Mouse (Mus musculus): ENCODE results near the gene 1700030K09Rik. TPM values are rescaled to one million over a fixed set of nuclear protein-coding genes. Genes with fewer than 3 reads are reported as not detected.

Gene 1700030K09Rik
- polyA plus RNA-seq, 2 experiments: 13.2 to 16.2 TPM

GRCm38 (mm10) chr8:72491680-72492621, 48.3 kb downstream of the 1700030K09Rik start, which contains the start of gene Slc35e1:
TSS of gene Slc35e1 (minus strand) at chr8:72492614.
- peak within 1 kb of the TSS; percentile 90 for H3K4me2 ChIP-seq (replicated peaks; ENCODE audit: low read depth, low read length, severe bottlenecking)
- H3K36me3 ChIP-seq (ENCODE audit: control insufficient read depth, insufficient read depth, low read length): peaks cover 51% of the 10 kb centered on the region
- H3K4me1 ChIP-seq (ENCODE audit: control insufficient read depth, insufficient read depth, low read length): peaks cover 15% of the 10 kb centered on the region
- peak within 1 kb of the TSS; percentile 84 for H3K9ac ChIP-seq (ENCODE audit: low read depth, low read length, severe bottlenecking)
- DNase-seq (ENCODE audit: low spot score) (no peak), ATAC-seq (ENCODE audit: low FRiP score, low read depth) (peak; percentile 2)
- peak within 1 kb of the TSS; percentile 80 for H3K27ac ChIP-seq (replicated peaks; ENCODE audit: low read depth, low read length)
- no peaks in the 10 kb centered on the region for H3K27me3 ChIP-seq (ENCODE audit: control insufficient read depth, insufficient read depth, low read length)
- under 1% methylated on average over 70 of the region's 98 CpGs for WGBS
- no peaks in the 10 kb centered on the region for H3K9me3 ChIP-seq (ENCODE audit: control insufficient read depth, low read length)
- no peak for TF ChIP-seq POLR2A (IDR thresholded peaks at IDR 0.05; ENCODE audit: borderline replicate concordance, extremely low read depth, insufficient read depth, insufficient read length)
- peak within 1 kb of the TSS; percentile 94 for H3K4me3 ChIP-seq (replicated peaks; ENCODE audit: low read length)

GRCm38 (mm10) chr8:72492622-72493081, 49.0 kb downstream of the 1700030K09Rik start:
- ATAC-seq (ENCODE audit: low FRiP score, low read depth) (peak; percentile 98), DNase-seq (ENCODE audit: low spot score) (peak; percentile 97)
- Histone ChIP-seq H3K27me3 (ENCODE audit: control insufficient read depth, insufficient read depth, low read length) (no peaks in the 10 kb centered on the region), H3K36me3 (ENCODE audit: control insufficient read depth, insufficient read depth, low read length) (peaks cover 48% of the 10 kb centered on the region), H3K27ac (replicated peaks; ENCODE audit: low read depth, low read length) (peak overlapping the region; percentile 80), H3K4me2 (replicated peaks; ENCODE audit: low read depth, low read length, severe bottlenecking) (peak overlapping the region; percentile 90), H3K4me3 (replicated peaks; ENCODE audit: low read length) (peak overlapping the region; percentile 94), H3K9me3 (ENCODE audit: control insufficient read depth, low read length) (no peaks in the 10 kb centered on the region), H3K4me1 (ENCODE audit: control insufficient read depth, insufficient read depth, low read length) (peaks cover 15% of the 10 kb centered on the region), H3K9ac (ENCODE audit: low read depth, low read length, severe bottlenecking) (peak overlapping the region; percentile 84)
- no peak for TF ChIP-seq POLR2A (IDR thresholded peaks at IDR 0.05; ENCODE audit: borderline replicate concordance, extremely low read depth, insufficient read depth, insufficient read length)
- WGBS: under 1% methylated on average over 54 of the region's 56 CpGs

DNA sequence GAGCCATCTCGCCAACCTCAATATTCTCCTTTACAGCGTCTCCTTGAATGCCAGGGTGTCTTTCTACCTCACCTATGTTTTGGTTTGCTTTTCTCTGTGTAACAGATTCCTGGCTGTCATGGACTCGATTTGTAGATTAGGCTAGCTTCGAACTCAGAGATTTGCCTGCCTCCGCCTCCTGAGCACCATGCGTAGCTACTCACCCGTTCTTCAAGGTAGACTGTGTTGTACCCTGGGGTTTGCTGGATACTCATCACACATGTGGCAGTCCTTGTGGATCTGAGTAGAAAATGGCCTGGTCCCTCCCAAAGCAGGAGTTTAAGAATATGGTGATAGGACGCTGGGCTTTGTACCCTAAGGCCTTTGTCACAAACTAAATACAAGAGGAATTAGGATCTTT, 49.7 kb downstream of the 1700030K09Rik start:
- no peak for ATAC-seq (ENCODE audit: low FRiP score, low read depth)
- Histone ChIP-seq H3K4me3 (replicated peaks; ENCODE audit: low read length) (peak overlapping the region; percentile 94), H3K27me3 (ENCODE audit: control insufficient read depth, insufficient read depth, low read length) (no peaks in the 10 kb centered on the region), H3K9me3 (ENCODE audit: control insufficient read depth, low read length) (no peaks in the 10 kb centered on the region), H3K4me1 (ENCODE audit: control insufficient read depth, insufficient read depth, low read length) (peaks cover 15% of the 10 kb centered on the region), H3K9ac (ENCODE audit: low read depth, low read length, severe bottlenecking) (peak overlapping the region; percentile 61), H3K36me3 (ENCODE audit: control insufficient read depth, insufficient read depth, low read length) (peaks cover 42% of the 10 kb centered on the region), H3K27ac (replicated peaks; ENCODE audit: low read depth, low read length) (peak overlapping the region; percentile 40; the same call in 1 of the 2 replicates), H3K4me2 (replicated peaks; ENCODE audit: low read depth, low read length, severe bottlenecking) (peak overlapping the region; percentile 78)
- TF ChIP-seq POLR2A (IDR thresholded peaks at IDR 0.05; ENCODE audit: borderline replicate concordance, extremely low read depth, insufficient read depth, insufficient read length): no peak
- DNase-seq (ENCODE audit: low spot score): no peak
- WGBS: 11% methylated on average over 8 of the region's 8 CpGs

GRCm38 (mm10) chr8:72495411-72496111, 51.9 kb downstream of the 1700030K09Rik start:
- Histone ChIP-seq H3K27ac (replicated peaks; ENCODE audit: low read depth, low read length) (no peak overlapping the region), H3K9me3 (ENCODE audit: control insufficient read depth, low read length) (no peaks in the 10 kb centered on the region), H3K4me3 (replicated peaks; ENCODE audit: low read length) (no peak overlapping the region), H3K4me1 (ENCODE audit: control insufficient read depth, insufficient read depth, low read length) (peaks cover 15% of the 10 kb centered on the region), H3K4me2 (replicated peaks; ENCODE audit: low read depth, low read length, severe bottlenecking) (no peak overlapping the region), H3K36me3 (ENCODE audit: control insufficient read depth, insufficient read depth, low read length) (peaks cover 31% of the 10 kb centered on the region), H3K9ac (ENCODE audit: low read depth, low read length, severe bottlenecking) (no peak overlapping the region), H3K27me3 (ENCODE audit: control insufficient read depth, insufficient read depth, low read length) (no peaks in the 10 kb centered on the region)
- DNase-seq (ENCODE audit: low spot score) (no peak), ATAC-seq (ENCODE audit: low FRiP score, low read depth) (no peak)
- 89% methylated on average over 23 of the region's 23 CpGs for WGBS
- no peak for TF ChIP-seq POLR2A (IDR thresholded peaks at IDR 0.05; ENCODE audit: borderline replicate concordance, extremely low read depth, insufficient read depth, insufficient read length)

DNA sequence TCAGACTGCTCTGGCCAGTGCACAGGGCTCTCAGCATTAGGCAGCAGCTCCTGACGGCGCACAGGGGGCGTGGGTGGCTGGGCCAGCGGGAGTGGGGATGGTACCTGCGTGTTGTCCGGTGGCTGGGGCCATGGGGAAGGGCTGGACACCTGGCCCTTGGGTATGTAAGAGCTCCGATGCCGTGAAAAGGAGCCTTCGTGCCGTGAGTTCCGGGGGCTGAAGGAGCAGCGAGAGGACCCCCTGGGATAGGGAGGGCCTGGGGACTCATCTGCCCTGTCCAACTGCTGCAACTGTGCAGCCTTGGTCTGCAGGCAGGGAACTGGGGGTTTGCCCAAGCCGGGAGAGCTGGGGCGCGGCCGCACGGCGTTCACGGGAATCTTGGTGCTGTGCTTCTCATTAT, 52.5 kb downstream of the 1700030K09Rik start:
- Histone ChIP-seq H3K4me1 (ENCODE audit: control insufficient read depth, insufficient read depth, low read length) (peaks cover 13% of the 10 kb centered on the region), H3K27ac (replicated peaks; ENCODE audit: low read depth, low read length) (no peak overlapping the region), H3K27me3 (ENCODE audit: control insufficient read depth, insufficient read depth, low read length) (no peaks in the 10 kb centered on the region), H3K9me3 (ENCODE audit: control insufficient read depth, low read length) (no peaks in the 10 kb centered on the region), H3K4me2 (replicated peaks; ENCODE audit: low read depth, low read length, severe bottlenecking) (no peak overlapping the region), H3K36me3 (ENCODE audit: control insufficient read depth, insufficient read depth, low read length) (peaks cover 30% of the 10 kb centered on the region), H3K4me3 (replicated peaks; ENCODE audit: low read length) (no peak overlapping the region), H3K9ac (ENCODE audit: low read depth, low read length, severe bottlenecking) (no peak overlapping the region)
- WGBS: 90% methylated on average over 18 of the region's 19 CpGs
- TF ChIP-seq POLR2A (IDR thresholded peaks at IDR 0.05; ENCODE audit: borderline replicate concordance, extremely low read depth, insufficient read depth, insufficient read length): no peak
- ATAC-seq (ENCODE audit: low FRiP score, low read depth): no peak
- no peak for DNase-seq (ENCODE audit: low spot score)

Measured in limb, embryonic 14.5 days (tissue).